Mouse (Mus musculus) forebrain, embryonic 11.5 days (tissue): ENCODE results near the gene 6030408B16Rik. TPM values are rescaled to one million over a fixed set of nuclear protein-coding genes. Genes with fewer than 3 reads are reported as not detected.

ENCODE experiments used
- ATAC-seq: fragments of 200-750 bp; cut with Nextera tagmentation; replicated peaks from 2 replicates; pipeline ENCODE4 v1.8.0; 2017; ENCODE audit warnings: moderate TSS enrichment; ENCODE audit not compliant: low FRiP score
- DNase-seq: peaks from one replicate; pipeline ENCODE4 v3.0.0-alpha.2; 2017; ENCODE audit warnings: low spot score
- H3K27ac ChIP-seq: fragments of 300-500 bp; sonication (generic); 2 replicates; pipeline ENCODE4 v1.5.1; 2014; ENCODE audit warnings: low read depth, low read length
- H3K27me3 ChIP-seq: fragments of 300-500 bp; sonication (generic); 2 replicates; pipeline ENCODE4 v1.6.1; 2014; ENCODE audit warnings: mild to moderate bottlenecking, low read length, mixed read lengths; ENCODE audit not compliant: control insufficient read depth, insufficient read depth
- H3K36me3 ChIP-seq: fragments of 300-500 bp; sonication (generic); 2 replicates; pipeline ENCODE4 v1.6.1; 2014; ENCODE audit warnings: mild to moderate bottlenecking, low read length, moderate library complexity, mixed read lengths; ENCODE audit not compliant: control insufficient read depth, insufficient read depth
- H3K4me1 ChIP-seq: fragments of 300-500 bp; sonication (generic); replicated peaks from 2 replicates; pipeline ENCODE4 v1.6.1; 2014; ENCODE audit warnings: low read length, mixed read lengths; ENCODE audit not compliant: control insufficient read depth, insufficient read depth
- H3K4me2 ChIP-seq: fragments of 300-500 bp; sonication (generic); 2 replicates; pipeline ENCODE4 v1.6.1; 2014; ENCODE audit warnings: low read depth, mild to moderate bottlenecking, low read length, moderate library complexity, mixed read lengths; ENCODE audit not compliant: severe bottlenecking
- H3K4me3 ChIP-seq: fragments of 300-500 bp; sonication (generic); 2 replicates; pipeline ENCODE4 v1.5.1; 2014; ENCODE audit warnings: low read depth, low read length
- H3K9ac ChIP-seq: fragments of 300-500 bp; sonication (generic); 2 replicates; pipeline ENCODE4 v1.6.1; 2014; ENCODE audit warnings: low read length
- H3K9me3 ChIP-seq: fragments of 300-500 bp; sonication (generic); 2 replicates; pipeline ENCODE4 v1.6.1; 2016; ENCODE audit warnings: low read length, mixed read lengths; ENCODE audit not compliant: control insufficient read depth
- WGBS: fragments of 180-500 bp; shearing (Covaris S2); extraction: QIAGEN DNeasy Blood & Tissue Kit; methylation state at CpG from one replicate; pipeline ENCODE4 v1.1.7; 2014; 5-methylcytosine and 5-hydroxymethylcytosine counted together
- polyA plus RNA-seq: library from polyadenylated mRNA; unstranded; fragments of >200 nt; fragmentation: Nextera tagmentation; extraction: Ambion mirVana; gene quantifications from 2 replicates; pipeline ENCODE4 v1.2.1, GENCODE M21; 2014

6030408B16Rik gene
- polyA plus RNA-seq, 1 experiment from 2014 or later, result 0.21 TPM

- Histone ChIP-seq H3K4me2 (no peak overlapping the region), H3K4me1 (peaks cover under 1% of the 10 kb centered on the region; the same call in 1 of the 2 replicates), H3K27me3 (no peaks in the 10 kb centered on the region), H3K27ac (no peak overlapping the region), H3K9me3 (no peaks in the 10 kb centered on the region), H3K36me3 (no peaks in the 10 kb centered on the region), H3K9ac (no peak overlapping the region), H3K4me3 (no peak overlapping the region)
- DNase-seq (no peak), ATAC-seq (no peak)
- WGBS, result 94% methylated on average over 15 of the region's 15 CpGs
These were observed 2.7 kb upstream of the 6030408B16Rik start for GRCm38 (mm10) chr15:101290354-101290753.

- Histone ChIP-seq H3K4me3 (no peak overlapping the region), H3K4me1 (no peaks in the 10 kb centered on the region), H3K9me3 (no peaks in the 10 kb centered on the region), H3K27ac (no peak overlapping the region), H3K4me2 (no peak overlapping the region), H3K36me3 (no peaks in the 10 kb centered on the region), H3K9ac (no peak overlapping the region), H3K27me3 (no peaks in the 10 kb centered on the region)
- 84% methylated on average over 3 of the region's 3 CpGs for WGBS
- ATAC-seq, result no peak
- no peak for DNase-seq
These were observed 1.0 kb upstream of the 6030408B16Rik start for GRCm38 (mm10) chr15:101292012-101292411.

- no peak overlapping the region for H3K27ac ChIP-seq
These were observed 1.2 kb downstream of the 6030408B16Rik start for GRCm38 (mm10) chr15:101294028-101294894.

GRCm38 (mm10) chr15:101295106-101295505, 2.1 kb downstream of the 6030408B16Rik start:
- no peaks in the 10 kb centered on the region for H3K36me3 ChIP-seq
- H3K9me3 ChIP-seq, result no peaks in the 10 kb centered on the region
- H3K27ac ChIP-seq, result no peak overlapping the region
- H3K27me3 ChIP-seq, result no peaks in the 10 kb centered on the region
- no peak for DNase-seq
- no peak overlapping the region for H3K4me3 ChIP-seq
- no peak for ATAC-seq
- no peak overlapping the region for H3K4me2 ChIP-seq
- H3K4me1 ChIP-seq, result no peaks in the 10 kb centered on the region
- H3K9ac ChIP-seq, result no peak overlapping the region
- 79% methylated on average over 7 of the region's 7 CpGs for WGBS

More at GRCm38 (mm10) chr15:101294028-101294894, 1.2 kb downstream of the 6030408B16Rik start:
- no peaks in the 10 kb centered on the region for H3K36me3 ChIP-seq
- H3K9ac ChIP-seq, result no peak overlapping the region
- 70% methylated on average over 16 of the region's 16 CpGs for WGBS
- H3K4me3 ChIP-seq, result no peak overlapping the region
- no peak overlapping the region for H3K4me2 ChIP-seq
- no peaks in the 10 kb centered on the region for H3K27me3 ChIP-seq
- no peaks in the 10 kb centered on the region for H3K9me3 ChIP-seq
- no peak for ATAC-seq
- no peak for DNase-seq
- no peaks in the 10 kb centered on the region for H3K4me1 ChIP-seq

GRCm38 (mm10) chr15:101295616-101296015, 2.6 kb downstream of the 6030408B16Rik start:
- no peak overlapping the region for H3K27ac ChIP-seq
- H3K4me1 ChIP-seq, result no peaks in the 10 kb centered on the region
- no peaks in the 10 kb centered on the region for H3K36me3 ChIP-seq
- H3K4me2 ChIP-seq, result no peak overlapping the region
- 91% methylated on average over 10 of the region's 10 CpGs for WGBS
- H3K9ac ChIP-seq, result no peak overlapping the region
- H3K4me3 ChIP-seq, result no peak overlapping the region
- DNase-seq (no peak), ATAC-seq (no peak)
- no peaks in the 10 kb centered on the region for H3K27me3 ChIP-seq
- no peaks in the 10 kb centered on the region for H3K9me3 ChIP-seq

GRCm38 (mm10) chr15:101296091-101296490, 3.1 kb downstream of the 6030408B16Rik start:
- H3K36me3 ChIP-seq, result no peaks in the 10 kb centered on the region
- no peak overlapping the region for H3K27ac ChIP-seq
- H3K4me3 ChIP-seq, result no peak overlapping the region
- WGBS, result 94% methylated on average over 11 of the region's 11 CpGs
- no peaks in the 10 kb centered on the region for H3K4me1 ChIP-seq
- no peaks in the 10 kb centered on the region for H3K27me3 ChIP-seq
- H3K9ac ChIP-seq, result no peak overlapping the region
- no peaks in the 10 kb centered on the region for H3K9me3 ChIP-seq
- ATAC-seq (no peak), DNase-seq (no peak)
- H3K4me2 ChIP-seq, result no peak overlapping the region

- no peaks in the 10 kb centered on the region for H3K27me3 ChIP-seq
- H3K36me3 ChIP-seq, result no peaks in the 10 kb centered on the region
- no peak for ATAC-seq
- H3K9ac ChIP-seq, result no peak overlapping the region
- no peak overlapping the region for H3K4me2 ChIP-seq
- DNase-seq, result no peak
- H3K9me3 ChIP-seq, result no peaks in the 10 kb centered on the region
- WGBS, result 39% methylated on average over 7 of the region's 7 CpGs
- no peak overlapping the region for H3K27ac ChIP-seq
- H3K4me1 ChIP-seq, result no peaks in the 10 kb centered on the region
- no peak overlapping the region for H3K4me3 ChIP-seq
These were observed 5.0 kb downstream of the 6030408B16Rik start for GRCm38 (mm10) chr15:101297988-101298387.

GRCm38 (mm10) chr15:101298550-101298949, 5.5 kb downstream of the 6030408B16Rik start:
- no peak overlapping the region for H3K4me3 ChIP-seq

More at GRCm38 (mm10) chr15:101298550-101298949, 5.5 kb downstream of the 6030408B16Rik start:
- 0 out of 2 replicates have a peak overlapping the region, but pooled peaks have one; percentile 20 for H3K4me2 ChIP-seq
- H3K27ac ChIP-seq, result no peak overlapping the region
- WGBS, result 13% methylated on average over 6 of the region's 7 CpGs
- no peaks in the 10 kb centered on the region for H3K27me3 ChIP-seq
- no peak for ATAC-seq
- no peaks in the 10 kb centered on the region for H3K9me3 ChIP-seq
- H3K36me3 ChIP-seq, result no peaks in the 10 kb centered on the region
- H3K9ac ChIP-seq, result no peak overlapping the region
- H3K4me1 ChIP-seq, result no peaks in the 10 kb centered on the region
- peak; percentile 73 for DNase-seq
